Mouse (Mus musculus) layer of hippocampus, adult 2 months (tissue): ENCODE measurements around the gene C2cd5. TPM values are rescaled to one million over a fixed set of nuclear protein-coding genes. Genes with fewer than 3 reads are reported as not detected.

Experiments
- DNase-seq, 2 experiments: peaks; one replicate each; pipeline ENCODE4 v3.0.0; 2022; ENCODE audit warnings: low spot score in 2 of 2
- H3K27ac ChIP-seq: fragments of 200-600 bp; 2 replicates; pipeline ENCODE4 v1.8.1; 2022
- H3K4me3 ChIP-seq: fragments of 200-600 bp; 2 replicates; pipeline ENCODE4 v1.8.1; 2022; ENCODE audit warnings: mild to moderate bottlenecking
- CTCF ChIP-seq: fragments of 200-600 bp; conservative IDR thresholded peaks from 2 replicates; pipeline ENCODE4 v1.8.1; 2022; ENCODE audit warnings: antibody characterized with exemption, mild to moderate bottlenecking, moderate library complexity
- total RNA-seq, 2 experiments: library from RNA; stranded (reverse); gene quantifications; 2 replicates each; pipeline ENCODE4 v1.2.3; 2021

Gene C2cd5
- total RNA-seq, 2 experiments from 2014 or later, result 106 to 108 TPM

DNA sequence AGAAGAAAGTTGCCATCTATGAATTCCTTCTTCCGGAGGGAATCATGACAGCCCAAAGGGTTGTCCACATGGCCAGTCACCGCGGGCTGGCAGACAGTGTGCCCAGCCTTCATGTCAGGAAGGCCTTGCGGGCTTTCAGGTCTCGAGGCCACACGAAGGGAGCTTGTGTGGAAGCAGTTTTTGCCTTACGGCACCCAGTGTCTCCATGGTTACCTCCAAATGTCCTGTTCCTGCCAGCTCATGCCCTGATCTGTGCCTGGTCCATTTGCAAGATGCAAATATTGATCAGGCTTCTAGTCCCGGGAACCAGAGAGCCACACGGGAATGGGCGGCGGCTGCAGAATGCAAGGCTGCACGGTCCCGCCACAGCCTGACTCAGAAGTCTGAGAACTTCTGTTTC lies 35.2 kb upstream of the C2cd5 start:
- DNase-seq, result no peak
- Histone ChIP-seq H3K27ac (no peak overlapping the region), H3K4me3 (no peak overlapping the region)
- TF ChIP-seq CTCF, result no peak

DNA sequence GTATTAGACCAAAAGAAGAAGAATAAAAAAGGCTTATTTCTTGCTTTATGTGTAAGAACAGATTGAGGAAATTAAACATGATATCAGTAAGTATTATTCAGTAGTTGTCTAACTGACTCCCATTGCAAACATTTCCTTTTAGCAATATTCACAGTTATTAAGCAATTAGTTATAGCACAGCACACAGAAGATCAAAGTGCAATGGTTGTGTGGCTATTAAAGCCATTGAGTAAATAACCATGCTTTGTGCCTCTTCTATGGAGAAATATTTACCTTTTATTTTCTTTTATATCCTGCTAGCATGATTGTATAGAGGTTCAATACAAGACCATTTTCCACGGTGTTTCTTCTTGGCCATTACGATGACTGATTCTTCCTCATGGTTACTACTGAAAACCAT lies 33.2 kb upstream of the C2cd5 start:
- no peak for TF ChIP-seq CTCF
- no peak overlapping the region for H3K4me3 ChIP-seq
- no peak for DNase-seq
- H3K27ac ChIP-seq, result no peak overlapping the region

DNA sequence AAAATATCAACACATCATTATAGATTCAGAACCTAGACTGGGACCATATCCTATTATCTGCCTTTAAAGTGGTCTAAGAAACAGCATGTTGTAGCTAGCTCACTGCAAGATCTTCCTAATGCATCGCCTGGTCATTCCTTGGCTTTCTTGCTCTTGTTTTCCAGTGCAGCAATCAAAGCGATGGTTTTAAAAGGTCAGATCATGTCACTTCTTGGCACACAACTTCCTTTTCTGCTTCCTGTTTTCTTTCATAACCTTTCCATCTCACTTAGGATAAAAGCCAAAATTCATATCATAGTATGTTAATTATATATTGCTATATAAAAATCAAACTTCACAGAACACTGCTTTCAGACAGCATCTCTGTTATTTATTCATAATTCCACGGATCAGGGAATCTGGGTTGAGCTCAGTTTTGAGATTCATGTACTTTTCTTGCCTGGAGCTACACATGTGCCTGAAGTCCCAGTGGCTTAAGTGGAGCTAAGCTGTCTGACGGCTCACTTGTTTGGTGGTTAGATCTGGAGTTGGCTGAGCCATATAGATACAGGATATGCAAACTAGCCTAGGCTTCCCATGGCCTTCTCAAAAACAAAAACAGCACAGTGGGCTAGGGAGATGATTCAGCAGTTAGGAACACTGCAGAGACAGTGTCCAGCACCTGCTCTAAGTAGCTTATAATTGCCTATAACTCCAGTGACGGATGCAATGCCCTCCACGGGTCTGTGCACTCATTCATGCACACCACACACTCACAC lies 32.1 kb upstream of the C2cd5 start:
- H3K4me3 ChIP-seq, result no peak overlapping the region
- TF ChIP-seq CTCF, result no peak
- no peak for DNase-seq
- H3K27ac ChIP-seq, result no peak overlapping the region

DNA sequence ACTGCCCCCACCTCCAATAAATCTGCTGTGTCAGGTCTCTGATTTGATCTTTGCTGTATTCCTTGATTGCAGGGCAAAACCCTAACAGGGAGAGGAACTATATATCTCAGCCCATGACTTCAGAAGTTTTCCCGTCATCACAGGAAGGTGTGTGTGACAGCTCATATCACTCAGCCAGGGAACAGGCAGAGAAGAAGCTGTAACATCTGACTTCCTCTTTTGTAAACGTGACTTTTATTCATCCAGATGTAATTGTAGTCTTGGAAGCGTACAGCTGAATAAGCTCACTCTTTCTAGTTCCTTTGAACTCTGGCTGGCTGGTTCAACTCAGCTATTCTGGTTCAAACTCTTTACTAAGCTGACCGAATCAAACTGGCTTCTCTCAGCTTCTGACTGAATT lies 30.5 kb upstream of the C2cd5 start:
- no peak for TF ChIP-seq CTCF
- Histone ChIP-seq H3K27ac (no peak overlapping the region), H3K4me3 (no peak overlapping the region)
- DNase-seq, result no peak

DNA sequence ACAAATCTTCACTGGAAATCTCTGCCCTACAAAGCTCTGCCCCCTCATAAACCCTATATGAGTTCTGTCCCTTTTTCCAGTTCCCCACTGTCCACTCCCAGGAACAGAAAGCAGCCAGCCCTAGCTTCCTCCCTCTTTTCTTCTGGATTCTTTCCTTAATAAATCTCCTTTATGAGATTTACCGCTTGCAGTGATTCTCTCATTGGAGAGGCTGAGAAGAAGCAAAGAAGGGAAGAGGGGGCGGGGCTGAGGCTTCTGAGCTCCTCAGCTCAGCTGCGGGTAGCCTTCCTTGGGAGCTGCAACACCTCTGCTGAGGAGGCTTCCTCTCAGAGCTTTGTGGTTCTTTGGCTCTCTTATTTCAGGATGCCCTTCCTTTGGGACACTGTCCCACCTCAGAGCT lies 30.0 kb upstream of the C2cd5 start:
- TF ChIP-seq CTCF, result no peak
- no peak overlapping the region for H3K27ac ChIP-seq
- DNase-seq, result no peak
- no peak overlapping the region for H3K4me3 ChIP-seq

DNA sequence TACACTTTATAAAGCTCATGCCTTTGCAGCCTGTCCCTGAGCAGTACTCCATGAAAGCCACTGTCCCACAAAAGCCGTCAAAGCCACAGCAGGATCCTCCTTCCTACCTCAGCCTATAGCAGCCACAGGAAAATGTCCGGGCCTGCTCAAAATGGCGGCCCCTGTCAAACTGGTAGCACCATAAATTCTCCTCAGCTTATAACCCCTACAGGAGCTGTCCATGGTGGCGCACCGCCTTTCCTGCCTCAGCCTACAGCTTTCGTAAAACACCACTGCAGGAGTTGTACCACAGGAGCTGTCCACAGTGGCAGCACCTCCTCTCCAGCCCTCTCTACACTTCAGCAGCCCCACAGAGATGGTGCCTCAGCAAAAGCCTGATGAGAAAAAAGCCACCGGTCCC lies 29.5 kb upstream of the C2cd5 start:
- TF ChIP-seq CTCF, result no peak
- no peak for DNase-seq
- no peak overlapping the region for H3K4me3 ChIP-seq
- H3K27ac ChIP-seq, result no peak overlapping the region

DNA sequence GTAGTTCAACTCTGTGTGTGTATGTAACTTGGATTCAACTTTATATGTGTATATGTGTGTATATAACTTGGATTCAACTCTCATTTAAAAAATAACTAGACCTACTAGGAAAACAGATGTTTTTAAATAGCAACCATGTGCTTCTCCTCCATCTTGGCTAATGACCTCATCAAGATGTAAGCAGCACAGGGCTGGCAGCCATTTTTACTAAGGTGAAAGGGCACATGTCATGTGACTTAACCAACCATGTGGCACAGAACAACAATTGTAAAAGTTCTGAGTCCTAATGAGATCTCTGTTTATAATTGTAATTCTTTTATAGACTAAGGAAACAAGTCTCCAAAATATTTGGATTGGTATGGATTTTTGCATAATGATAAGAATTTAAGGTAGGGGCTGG lies 25.8 kb upstream of the C2cd5 start:
- TF ChIP-seq CTCF, result no peak
- DNase-seq, result no peak
- no peak overlapping the region for H3K4me3 ChIP-seq
- H3K27ac ChIP-seq, result no peak overlapping the region

DNA sequence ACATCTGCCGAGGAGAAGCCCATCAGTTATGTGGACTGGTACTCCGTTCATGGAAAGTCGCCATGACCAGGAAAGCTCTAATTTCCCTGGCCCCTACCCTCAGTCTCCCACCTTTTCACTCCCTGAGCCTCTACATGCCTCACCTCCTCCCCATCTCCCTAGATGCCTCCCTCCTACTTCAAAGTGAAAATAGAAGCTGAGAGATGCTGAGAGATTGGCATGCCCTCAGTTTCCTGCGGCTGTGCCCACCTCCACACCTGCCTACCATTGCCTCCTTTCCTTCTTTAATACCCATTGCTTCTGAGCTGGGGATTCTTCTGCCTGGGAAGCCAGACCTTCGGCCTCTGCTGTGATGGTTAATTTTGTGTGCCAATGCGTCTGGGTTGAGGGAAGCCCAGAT lies 19.4 kb upstream of the C2cd5 start:
- no peak for DNase-seq
- H3K27ac ChIP-seq, result no peak overlapping the region
- H3K4me3 ChIP-seq, result no peak overlapping the region
- TF ChIP-seq CTCF, result no peak

DNA sequence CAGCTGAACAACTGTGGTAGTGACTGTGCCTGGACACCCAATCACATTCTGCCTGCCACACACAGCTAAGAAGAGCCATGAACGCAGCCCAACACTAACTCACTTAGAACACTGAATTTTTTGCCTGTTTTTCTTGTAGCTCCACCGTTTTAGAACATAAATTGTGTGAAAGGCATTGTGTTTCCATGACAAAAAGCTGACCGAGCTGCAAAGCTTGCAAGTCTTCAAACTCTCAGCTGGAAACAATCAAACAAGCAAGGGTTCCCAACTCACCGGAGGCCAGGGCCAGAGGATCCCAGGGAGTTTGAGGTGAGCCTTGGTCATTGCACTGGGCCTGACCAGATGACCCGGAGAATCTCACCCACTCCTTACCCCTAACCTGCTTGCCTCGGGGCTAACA lies 16.8 kb upstream of the C2cd5 start:
- DNase-seq, result no peak
- Histone ChIP-seq H3K27ac (no peak overlapping the region), H3K4me3 (no peak overlapping the region)
- no peak for TF ChIP-seq CTCF

DNA sequence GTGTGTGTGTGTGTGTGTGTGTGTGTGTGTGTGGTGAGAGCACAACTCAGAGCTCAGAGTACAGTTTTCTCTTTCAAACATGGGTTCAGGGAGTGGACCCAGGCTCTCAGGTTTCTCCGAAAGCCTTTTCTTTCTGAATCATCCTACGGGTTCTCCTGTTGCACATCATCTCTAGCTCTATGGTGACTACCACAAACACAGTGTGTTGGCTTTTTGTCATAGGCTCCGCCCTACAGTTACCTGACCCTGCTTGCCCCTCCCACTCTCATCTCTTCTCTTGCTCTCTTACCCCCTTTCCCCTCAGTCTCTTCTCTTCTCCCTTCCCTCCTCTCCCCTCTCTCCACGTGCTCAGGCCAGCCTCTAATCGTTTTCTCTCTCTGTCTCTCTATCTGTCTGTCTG lies 15.6 kb upstream of the C2cd5 start:
- Histone ChIP-seq H3K4me3 (no peak overlapping the region), H3K27ac (no peak overlapping the region)
- DNase-seq, result no peak
- no peak for TF ChIP-seq CTCF

DNA sequence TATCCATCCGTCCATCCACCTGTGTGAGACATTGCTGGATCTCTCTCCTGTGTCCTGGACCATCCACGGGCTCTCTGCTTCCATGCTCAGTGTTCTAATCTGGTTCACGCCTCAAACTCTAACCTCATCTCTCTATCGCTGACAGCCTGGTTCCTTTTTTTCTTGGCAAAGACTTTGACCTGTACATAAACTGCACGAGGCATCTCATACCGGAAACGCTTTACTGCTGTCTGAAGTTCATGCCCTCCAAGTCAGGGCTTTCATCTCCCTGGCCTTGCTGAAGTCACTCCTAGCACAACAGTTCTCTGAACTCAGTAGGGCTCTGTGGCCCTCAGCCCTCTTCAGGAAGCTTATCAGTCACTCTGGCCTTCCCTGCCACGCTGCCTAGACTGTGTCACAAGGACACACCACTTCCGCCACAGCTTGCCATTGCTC lies 15.1 kb upstream of the C2cd5 start:
- no peak for TF ChIP-seq CTCF
- H3K27ac ChIP-seq, result no peak overlapping the region
- no peak overlapping the region for H3K4me3 ChIP-seq
- DNase-seq, result no peak

DNA sequence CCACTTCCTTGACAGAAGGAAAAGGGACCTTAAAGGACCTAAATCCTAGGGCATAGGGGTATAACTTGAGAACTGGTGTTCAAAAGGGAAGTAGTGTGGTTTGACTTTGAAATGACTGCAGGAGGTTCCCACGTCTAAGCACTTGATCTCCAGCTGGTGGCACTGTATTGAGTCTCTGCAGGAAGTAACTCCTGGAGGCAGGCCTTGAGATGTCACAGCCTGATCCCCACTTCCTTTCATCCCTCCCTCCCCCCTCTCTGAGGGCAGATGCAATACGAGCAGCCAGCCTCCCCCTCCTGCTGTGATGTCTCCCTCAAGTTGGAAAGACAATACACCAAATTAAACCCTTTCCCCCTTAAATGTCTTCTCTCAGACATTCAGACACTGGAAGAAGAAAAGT lies 14.6 kb upstream of the C2cd5 start:
- no peak overlapping the region for H3K27ac ChIP-seq
- DNase-seq, result no peak
- no peak overlapping the region for H3K4me3 ChIP-seq
- peak; percentile 51 for TF ChIP-seq CTCF

DNA sequence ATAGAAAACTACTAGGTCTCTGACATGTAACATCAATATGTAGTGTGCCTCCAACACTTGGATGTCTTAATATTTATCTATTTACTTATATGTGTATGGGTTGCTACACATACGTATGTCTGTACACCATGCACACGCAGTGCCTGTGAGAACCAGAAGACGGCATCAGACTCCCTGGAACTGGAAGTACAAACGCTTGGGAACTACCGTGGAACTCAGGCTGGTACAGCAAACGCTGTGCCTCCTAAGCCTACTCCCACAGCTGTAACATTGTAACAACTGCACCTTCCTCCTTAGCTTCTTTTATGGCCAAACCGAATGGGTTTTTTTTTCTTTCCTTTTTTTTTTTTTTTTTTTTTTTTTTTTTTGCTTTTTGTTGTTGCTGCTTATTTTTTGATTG lies 10.4 kb upstream of the C2cd5 start:
- no peak for DNase-seq
- no peak overlapping the region for H3K27ac ChIP-seq
- H3K4me3 ChIP-seq, result no peak overlapping the region
- peak; percentile 29 for TF ChIP-seq CTCF

DNA sequence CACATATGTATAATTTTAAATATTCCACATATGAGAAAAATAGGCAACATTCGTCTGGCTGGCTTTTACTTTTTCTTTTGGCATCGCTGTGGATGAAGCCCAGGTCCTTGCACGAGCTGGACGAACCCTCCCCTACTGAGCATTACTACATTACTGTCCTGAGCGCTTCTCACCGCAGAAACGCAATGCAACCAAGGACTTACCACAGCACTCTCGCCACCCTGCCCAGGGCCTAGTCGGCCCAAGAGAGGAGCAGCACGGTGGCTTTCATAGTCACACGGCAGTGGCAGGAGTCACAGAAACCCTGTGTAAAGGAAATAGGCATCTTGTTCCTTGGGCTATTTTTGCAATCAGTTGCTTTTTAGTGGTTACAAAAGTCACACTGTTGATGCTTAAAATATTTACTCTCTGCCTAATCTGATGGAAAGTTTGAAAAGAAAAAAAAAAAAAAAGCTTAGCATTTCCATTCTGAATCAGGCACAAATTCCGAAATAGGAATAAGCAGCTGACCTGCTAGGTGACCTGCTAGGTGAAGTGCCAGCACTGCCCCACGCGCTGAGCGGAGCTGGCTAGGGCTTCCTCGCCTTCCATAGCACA lies 9.8 kb upstream of the C2cd5 start:
- H3K4me3 ChIP-seq, result no peak overlapping the region
- no peak for TF ChIP-seq CTCF

More for the DNA sequence above, 9.8 kb upstream of the C2cd5 start:
- DNase-seq, result no peak
- no peak overlapping the region for H3K27ac ChIP-seq
